ENCODE assay signal across 19 mouse cellular contexts in the genomic region with DNA sequence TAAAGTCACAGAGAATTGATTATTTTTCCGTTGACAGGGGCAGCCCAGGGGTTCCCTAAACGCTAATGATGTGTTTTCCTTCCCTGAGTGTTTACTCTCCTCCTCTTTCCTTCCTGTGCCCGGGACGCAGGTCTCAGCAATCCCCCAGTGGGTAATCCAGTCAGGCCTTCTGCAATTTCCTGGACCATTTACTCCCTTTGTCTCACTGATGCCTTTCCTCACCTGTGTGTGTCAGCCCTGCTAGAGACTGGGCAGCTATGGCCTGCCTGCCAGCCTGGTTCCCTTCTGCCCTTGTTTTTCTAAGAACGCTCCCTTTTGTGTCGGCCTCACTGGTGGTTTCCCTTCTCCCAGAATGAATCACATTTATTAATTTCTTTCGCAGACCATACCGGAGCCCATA. TPM values are rescaled to one million over a fixed set of nuclear protein-coding genes. Genes with fewer than 3 reads are reported as not detected.
DNase-seq lines count a peak whose midpoint lies in the region; ATAC-seq lines count a peak whose summit lies in the region.
"Had no signal": no experiment of that assay in that cellular context is flagged by ENCODE, and none has a peak within 500 bp of the region (broad histone marks: within the 10 kb centered on the region; RNA-seq: fewer than 3 reads in every experiment).

No protein-coding gene starts in this region.

- WGBS in heart, embryonic 16.5 days: 48% methylated on average over 8 of the region's 8 CpGs
- 28% methylated on average over 8 of the region's 8 CpGs for WGBS in neural tube, embryonic 11.5 days
- WGBS in limb, embryonic 11.5 days: 24% methylated on average over 8 of the region's 8 CpGs

- H3K4me3 ChIP-seq in heart, embryonic 16.5 days (ENCODE audit: low read length): no peak overlapping the region
- H3K4me3 ChIP-seq in neural tube, embryonic 11.5 days (ENCODE audit: low read depth, low read length): no peak overlapping the region
- H3K4me3 ChIP-seq in limb, embryonic 11.5 days (ENCODE audit: low read depth, low read length): no peak overlapping the region

- H3K9me3 ChIP-seq in heart, embryonic 16.5 days (replicated peaks; ENCODE audit: control insufficient read depth, low read length): no peaks in the 10 kb centered on the region
- no peaks in the 10 kb centered on the region for H3K9me3 ChIP-seq in neural tube, embryonic 11.5 days (ENCODE audit: control insufficient read depth, low read length)
- no peaks in the 10 kb centered on the region for H3K9me3 ChIP-seq in limb, embryonic 11.5 days (ENCODE audit: control insufficient read depth, low read length)

- H3K27me3 ChIP-seq in heart, embryonic 16.5 days (ENCODE audit: control insufficient read depth, insufficient read depth, low read length): no peaks in the 10 kb centered on the region
- H3K27me3 ChIP-seq in neural tube, embryonic 11.5 days (ENCODE audit: control insufficient read depth, insufficient read depth, low read length): no peaks in the 10 kb centered on the region
- no peaks in the 10 kb centered on the region for H3K27me3 ChIP-seq in limb, embryonic 11.5 days (ENCODE audit: control insufficient read depth, insufficient read depth, low read length)

- no peaks in the 10 kb centered on the region for H3K36me3 ChIP-seq in heart, embryonic 16.5 days (ENCODE audit: control insufficient read depth, insufficient read depth)
- no peaks in the 10 kb centered on the region for H3K36me3 ChIP-seq in neural tube, embryonic 11.5 days (ENCODE audit: control insufficient read depth, insufficient read depth, low read length)
- H3K36me3 ChIP-seq in limb, embryonic 11.5 days (ENCODE audit: control insufficient read depth, insufficient read depth, low read length): no peaks in the 10 kb centered on the region

- H3K4me2 ChIP-seq in heart, embryonic 16.5 days (ENCODE audit: low read depth, low read length): no peak overlapping the region
- H3K4me2 ChIP-seq in neural tube, embryonic 11.5 days (ENCODE audit: low read depth): no peak overlapping the region
- H3K4me2 ChIP-seq in limb, embryonic 11.5 days (ENCODE audit: low read depth, severe bottlenecking): peak overlapping the region; percentile 22; the same call in 1 of the 2 replicates
- H3K4me2 ChIP-seq: heart, embryonic 11.5 days had no signal

- no peaks in the 10 kb centered on the region for H3K4me1 ChIP-seq in heart, embryonic 16.5 days (ENCODE audit: control insufficient read depth, insufficient read depth, low read length)
- no peaks in the 10 kb centered on the region for H3K4me1 ChIP-seq in neural tube, embryonic 11.5 days (ENCODE audit: control insufficient read depth, insufficient read depth, low read length)
- H3K4me1 ChIP-seq in limb, embryonic 11.5 days (ENCODE audit: control insufficient read depth, insufficient read depth, low read length): peaks cover 23% of the 10 kb centered on the region

- ATAC-seq in heart, embryonic 16.5 days (replicated peaks; ENCODE audit: extremely low read depth, insufficient read depth, low FRiP score): no peak
- ATAC-seq in neural tube, embryonic 11.5 days (ENCODE audit: insufficient read depth, low FRiP score, low TSS enrichment): no peak
- peak; percentile 58; the same call in 1 of the 2 replicates for ATAC-seq in limb, embryonic 11.5 days (ENCODE audit: insufficient number of reproducible peaks, low FRiP score, low TSS enrichment, low read depth)
- ATAC-seq: forebrain, postnatal 0 days; intestine, postnatal 0 days; liver, postnatal 0 days had no signal

- DNase-seq in heart, adult 18-20 months: no peak
- no peak for DNase-seq in neural tube, embryonic 11.5 days (ENCODE audit: low spot score)
- DNase-seq in neural tube, embryonic 10.5 days (ENCODE audit: extremely low spot score, low spot score): no peak
- peak; percentile 50 for DNase-seq in limb, embryonic 11.5 days (ENCODE audit: low spot score)
- no peak for DNase-seq in frontal cortex, postnatal 25 days (ENCODE audit: low spot score in 2 of 2)
- DNase-seq in adrenal gland, postnatal 25 days: no peak
- no peak for DNase-seq in cerebellum, adult 8-10 months
- DNase-seq: B cell, adult 2 months; cerebellum, adult 11-12 months; forebrain, postnatal 0 days; gastrocnemius, postnatal 36 days; heart, postnatal 36 days; kidney, postnatal 36 days; liver, postnatal 0 days; right cerebral cortex, postnatal 4 days; thymus, postnatal 4 days had no signal

- 0 out of 2 replicates have a peak overlapping the region, but pooled peaks have one; percentile 5 for H3K27ac ChIP-seq in heart, embryonic 16.5 days (ENCODE audit: low read length)
- H3K27ac ChIP-seq in neural tube, embryonic 11.5 days (ENCODE audit: low read depth, low read length): peak overlapping the region; percentile 44; the same call in 1 of the 2 replicates
- H3K27ac ChIP-seq in limb, embryonic 11.5 days (replicated peaks; ENCODE audit: low read depth, low read length): peak overlapping the region; percentile 80

- no peak overlapping the region for H3K9ac ChIP-seq in heart, embryonic 16.5 days (ENCODE audit: low read length)
- H3K9ac ChIP-seq in neural tube, embryonic 11.5 days (ENCODE audit: low read length): no peak overlapping the region
- peak overlapping the region; percentile 34; the same call in 1 of the 2 replicates for H3K9ac ChIP-seq in limb, embryonic 11.5 days (ENCODE audit: low read length)
- H3K9ac ChIP-seq: forebrain, postnatal 0 days; liver, postnatal 0 days had no signal

RNA-seq across cellular contexts. Expression of a gene that starts 49.4 kb away (rescaled TPM):
- 9.1 and 12.2 TPM in 2 replicates for polyA plus RNA-seq in heart, embryonic 16.5 days (2015; fragmentation: Nextera tagmentation; extraction: Ambion mirVana)
- total RNA-seq in heart, adult 18-20 months (2021): 1 to 10 TPM; 1.1 to 1.2 TPM
- 28.9 and 33.1 TPM in 2 replicates for polyA plus RNA-seq in neural tube, embryonic 11.5 days (2014; fragmentation: Nextera tagmentation; extraction: Ambion mirVana)
- polyA plus RNA-seq in limb, embryonic 11.5 days (2014; fragmentation: Nextera tagmentation; extraction: Ambion mirVana): 36.8 and 38.7 TPM in 2 replicates
- 1.5 and 2.1 TPM in 2 replicates for total RNA-seq in adrenal gland, postnatal 25 days (2021)

Comparison
In these comparisons a context has a peak if more than half of its experiments do, and no peak if none do; other contexts are left out.
1. H3K27ac ChIP-seq: peak in every context shown above with its lines; median percentile 80 in limb, embryonic 11.5 days; 44 in neural tube, embryonic 11.5 days; 5 in heart, embryonic 16.5 days.